Comparison of ENCODE assay signal across 10 mouse cellular contexts in genomic region chr4:148170842-148171241, GRCm38 (mm10). TPM values are rescaled to one million over a fixed set of nuclear protein-coding genes. Genes with fewer than 3 reads are reported as not detected.
DNase-seq lines count a peak whose midpoint lies in the region; ATAC-seq and TF ChIP-seq lines count a peak whose summit lies in the region.
"Had no signal": no experiment of that assay in that cellular context is flagged by ENCODE, and none has a peak within 500 bp of the region (broad histone marks: within the 10 kb centered on the region; RNA-seq: fewer than 3 reads in every experiment).

No protein-coding gene starts in this region.

- H3K36me3 ChIP-seq in hindbrain, postnatal 0 days (ENCODE audit: insufficient read depth, low read length), result no peaks in the 10 kb centered on the region
- H3K36me3 ChIP-seq: neural tube, embryonic 12.5 days had no signal

- ATAC-seq in hindbrain, postnatal 0 days, result no peak

- H3K4me2 ChIP-seq in hindbrain, postnatal 0 days (ENCODE audit: low read depth, low read length), result no peak overlapping the region
- H3K4me2 ChIP-seq: neural tube, embryonic 12.5 days had no signal

- WGBS in hindbrain, postnatal 0 days, result 0% methylated on average over 2 of the region's 2 CpGs

- H3K27me3 ChIP-seq in hindbrain, postnatal 0 days (ENCODE audit: insufficient read depth, low read length), result peaks cover 11% of the 10 kb centered on the region; the same call in 1 of the 2 replicates

- no peaks in the 10 kb centered on the region for H3K9me3 ChIP-seq in hindbrain, postnatal 0 days (ENCODE audit: low read length)
- H3K9me3 ChIP-seq: neural tube, embryonic 12.5 days had no signal

- no peak overlapping the region for H3K4me3 ChIP-seq in hindbrain, postnatal 0 days (ENCODE audit: low read length)
- H3K4me3 ChIP-seq: neural tube, embryonic 12.5 days had no signal

- H3K9ac ChIP-seq in hindbrain, postnatal 0 days (replicated peaks; ENCODE audit: low read length), result no peak overlapping the region
- H3K9ac ChIP-seq: neural tube, embryonic 12.5 days had no signal

- peak; percentile 52 for DNase-seq in gastrocnemius, postnatal 10 days
- DNase-seq in gastrocnemius, postnatal 25 days, result no peak
- peak; percentile 45 for DNase-seq in right cerebral cortex, adult 18-20 months
- no peak for DNase-seq in right cerebral cortex, postnatal 36 days (ENCODE audit: low spot score in 2 of 2)
- DNase-seq in c-Kit-positive CD71-positive TER-119-negative erythroid progenitor cells, embryonic 14.5 days (ENCODE audit: low read depth), result peak; percentile 50
- DNase-seq in hindbrain, postnatal 0 days (ENCODE audit: low spot score), result peak; percentile 76
- peak; percentile 54 for DNase-seq in lung, postnatal 10 days
- DNase-seq in testis, postnatal 10 days (ENCODE audit: low spot score), result peak; percentile 74

- no peak overlapping the region for H3K27ac ChIP-seq in hindbrain, postnatal 0 days
- H3K27ac ChIP-seq: neural tube, embryonic 12.5 days had no signal

- TF ChIP-seq CTCF in hindbrain, postnatal 0 days (IDR thresholded peaks at IDR 0.05; ENCODE audit: low read depth), result peak; percentile 98

- H3K4me1 ChIP-seq in hindbrain, postnatal 0 days (ENCODE audit: insufficient read depth, low read length), result peaks cover 10% of the 10 kb centered on the region

RNA-seq across cellular contexts. Expression of gene Fbxo2, which starts 10.4 kb away (rescaled TPM):
- total RNA-seq in gastrocnemius, postnatal 10 days (2021), result under 1 TPM in 1 of 2 experiments, not detected in 1; 0.31 TPM
- total RNA-seq in gastrocnemius, postnatal 25 days (2021), result under 1 TPM in 1 of 2 experiments, not detected in 1; 0.28 TPM
- 25.5 and 39.8 TPM in 2 replicates for total RNA-seq in hindbrain, postnatal 0 days (2014; rRNA removed)
- polyA plus RNA-seq in hindbrain, postnatal 0 days (2015; fragmentation: Nextera tagmentation; extraction: Ambion mirVana), result 45.6 and 49.9 TPM in 2 replicates
- total RNA-seq: hematopoietic stem cell, adult 5-6 weeks had no signal

RNA-seq across cellular contexts. Expression of gene Fbxo44, which starts 10.6 kb away (rescaled TPM):
- total RNA-seq in gastrocnemius, postnatal 10 days (2021), result 1 to 10 TPM in 1 of 2 experiments, under 1 TPM in 1; 0.75 to 1.6 TPM
- 1 to 10 TPM; 6.4 to 7.1 TPM for total RNA-seq in gastrocnemius, postnatal 25 days (2021)
- 199 and 200 TPM in 2 replicates for total RNA-seq in hindbrain, postnatal 0 days (2014; rRNA removed)
- 118 and 122 TPM in 2 replicates for polyA plus RNA-seq in hindbrain, postnatal 0 days (2015; fragmentation: Nextera tagmentation; extraction: Ambion mirVana)

RNA-seq across cellular contexts. Expression of gene Fbxo6, which starts 18.9 kb away (rescaled TPM):
- 10 to 100 TPM; 21.3 to 22.8 TPM for total RNA-seq in gastrocnemius, postnatal 10 days (2021)
- 10 to 100 TPM; 28.8 to 29.8 TPM for total RNA-seq in gastrocnemius, postnatal 25 days (2021)
- total RNA-seq in hindbrain, postnatal 0 days (2014; rRNA removed), result 23.7 and 36.3 TPM in 2 replicates
- 23.8 and 24.0 TPM in 2 replicates for polyA plus RNA-seq in hindbrain, postnatal 0 days (2015; fragmentation: Nextera tagmentation; extraction: Ambion mirVana)

RNA-seq across cellular contexts. Expression of gene Draxin, which starts 40.3 kb away (rescaled TPM):
- under 1 TPM; 0.16 to 0.23 TPM for total RNA-seq in gastrocnemius, postnatal 10 days (2021)
- not detected for total RNA-seq in gastrocnemius, postnatal 25 days (2021)
- 42.3 and 44.9 TPM in 2 replicates for total RNA-seq in hindbrain, postnatal 0 days (2014; rRNA removed)
- polyA plus RNA-seq in hindbrain, postnatal 0 days (2015; fragmentation: Nextera tagmentation; extraction: Ambion mirVana), result 7.2 TPM in 2 replicates
- total RNA-seq: hematopoietic stem cell, adult 5-6 weeks had no signal

RNA-seq across cellular contexts. Expression of gene Mad2l2, which starts 40.7 kb away (rescaled TPM):
- total RNA-seq in gastrocnemius, postnatal 10 days (2021), result 10 to 100 TPM; 11.9 to 14.3 TPM
- total RNA-seq in gastrocnemius, postnatal 25 days (2021), result 10 to 100 TPM; 10.2 to 11.0 TPM
- total RNA-seq in hindbrain, postnatal 0 days (2014; rRNA removed), result 39.9 and 56.5 TPM in 2 replicates
- polyA plus RNA-seq in hindbrain, postnatal 0 days (2015; fragmentation: Nextera tagmentation; extraction: Ambion mirVana), result 99.7 and 102 TPM in 2 replicates

Comparison
In these comparisons a context has a peak if more than half of its experiments do, and no peak if none do; other contexts are left out.
1. DNase-seq: peak in gastrocnemius, postnatal 10 days (single experiment), right cerebral cortex, adult 18-20 months (single experiment), c-Kit-positive CD71-positive TER-119-negative erythroid progenitor cells, embryonic 14.5 days (single experiment), hindbrain, postnatal 0 days (single experiment), lung, postnatal 10 days (single experiment) and testis, postnatal 10 days (single experiment); none in gastrocnemius, postnatal 25 days (single experiment) and right cerebral cortex, postnatal 36 days (0 of 2).
2. RNA of gene Fbxo2, which starts 10.4 kb away (total RNA-seq): 25.5 to 39.8 TPM in hindbrain, postnatal 0 days; 0.31 TPM in gastrocnemius, postnatal 10 days and 0.28 TPM in gastrocnemius, postnatal 25 days; every median in the first group is over 10 times any median in the second.
3. RNA of gene Fbxo44, which starts 10.6 kb away (total RNA-seq): 199 to 200 TPM in hindbrain, postnatal 0 days; 6.4 to 7.1 TPM in gastrocnemius, postnatal 25 days and 0.75 to 1.6 TPM in gastrocnemius, postnatal 10 days; every median in the first group is over 10 times any median in the second.